Mouse (Mus musculus) C2C12 (cell line): ENCODE measurements around the gene Fyn. TPM values are rescaled to one million over a fixed set of nuclear protein-coding genes. Genes with fewer than 3 reads are reported as not detected.

Experiments used
- H3K27me3 ChIP-seq: one replicate; pipeline ENCODE4 v1.6.1; 2011; ENCODE audit not compliant: control insufficient read depth, insufficient read depth, insufficient read length
- H3K36me3 ChIP-seq: one replicate; pipeline ENCODE4 v1.6.1; 2011; ENCODE audit not compliant: control insufficient read depth, insufficient read depth
- H3K4me3 ChIP-seq: one replicate; pipeline ENCODE4 v1.5.1; 2011; ENCODE audit warnings: mild to moderate bottlenecking, control low read depth; ENCODE audit not compliant: poor library complexity, insufficient read depth, severe bottlenecking
- H3K79me2 ChIP-seq: one replicate; pipeline ENCODE4 v1.6.1; 2011; ENCODE audit not compliant: control insufficient read depth, insufficient read depth
- H3K79me3 ChIP-seq: one replicate; pipeline ENCODE4 v1.6.1; 2011; ENCODE audit warnings: low read depth, control low read depth
- H3ac ChIP-seq: one replicate; pipeline ENCODE3; 2011; ENCODE audit warnings: low read depth; ENCODE audit not compliant: control insufficient read depth, insufficient read length
- CEBPB ChIP-seq: IDR thresholded peaks from one replicate; pipeline ENCODE4 v1.6.1; 2011; ENCODE audit warnings: low read depth, mild to moderate bottlenecking, control low read depth, moderate library complexity
- CTCF ChIP-seq: IDR thresholded peaks from one replicate; pipeline ENCODE4 v1.5.1; 2011; ENCODE audit not compliant: control insufficient read depth, insufficient read depth, insufficient read length
- FOSL1 ChIP-seq: IDR thresholded peaks from one replicate; pipeline ENCODE4 v1.8.0; 2011; ENCODE audit warnings: mild to moderate bottlenecking, low read length; ENCODE audit not compliant: poor library complexity, insufficient read depth, severe bottlenecking
- MAX ChIP-seq: IDR thresholded peaks from one replicate; pipeline ENCODE4 v1.6.1; 2011; ENCODE audit warnings: mild to moderate bottlenecking, control low read depth
- MYOD1 ChIP-seq: IDR thresholded peaks from one replicate; pipeline ENCODE4 v1.6.1; 2011; ENCODE audit warnings: low read depth; ENCODE audit not compliant: control insufficient read depth, insufficient read length
- MYOG ChIP-seq: IDR thresholded peaks from one replicate; pipeline ENCODE4 v1.6.1; 2011; ENCODE audit not compliant: control insufficient read depth, insufficient read length; ENCODE audit errors: extremely low read depth
- USF1 ChIP-seq: IDR thresholded peaks from one replicate; pipeline ENCODE4 v1.6.1; 2011; ENCODE audit warnings: low read depth, mild to moderate bottlenecking, control low read depth, moderate library complexity
- polyA plus RNA-seq: library from polyadenylated mRNA; unstranded; fragments of >200 nt; fragmentation: generic; extraction: Trizol; gene quantifications from one replicate; pipeline ENCODE4 v1.2.1, GENCODE M21; 2012; ENCODE audit warnings: missing spikeins

The Fyn gene
- polyA plus RNA-seq, 1 experiment, result 16.1 TPM

- no peak for TF ChIP-seq MAX
- no peak for TF ChIP-seq USF1
- no peak for TF ChIP-seq CEBPB
- no peak for TF ChIP-seq CTCF
- TF ChIP-seq FOSL1, result no peak
- TF ChIP-seq MYOG, result no peak
- no peak for TF ChIP-seq MYOD1
- no peak overlapping the region for H3ac ChIP-seq
- H3K4me3 ChIP-seq, result no peak overlapping the region
- no peaks in the 10 kb centered on the region for H3K79me2 ChIP-seq
- no peaks in the 10 kb centered on the region for H3K27me3 ChIP-seq
- H3K36me3 ChIP-seq, result no peaks in the 10 kb centered on the region
- H3K79me3 ChIP-seq, result no peaks in the 10 kb centered on the region
These were observed 160.5 kb downstream of the Fyn start for GRCm38 (mm10) chr10:39529179-39529578.

GRCm38 (mm10) chr10:39532008-39532740 lies 163.5 kb downstream of the Fyn start:
- Histone ChIP-seq H3K79me2 (no peaks in the 10 kb centered on the region), H3K4me3 (no peak overlapping the region), H3ac (no peak overlapping the region), H3K36me3 (no peaks in the 10 kb centered on the region), H3K79me3 (no peaks in the 10 kb centered on the region), H3K27me3 (no peaks in the 10 kb centered on the region)
- no peak for TF ChIP-seq MAX
- TF ChIP-seq CEBPB, result no peak
- no peak for TF ChIP-seq USF1
- TF ChIP-seq CTCF, result no peak
- TF ChIP-seq MYOD1, result no peak
- TF ChIP-seq FOSL1, result no peak
- no peak for TF ChIP-seq MYOG

- H3K36me3 ChIP-seq, result no peaks in the 10 kb centered on the region
- H3ac ChIP-seq, result no peak overlapping the region
- no peaks in the 10 kb centered on the region for H3K79me2 ChIP-seq
- H3K4me3 ChIP-seq, result no peak overlapping the region
- no peak for TF ChIP-seq MYOD1
- H3K27me3 ChIP-seq, result no peaks in the 10 kb centered on the region
- H3K79me3 ChIP-seq, result no peaks in the 10 kb centered on the region
These were observed 164.2 kb downstream of the Fyn start for GRCm38 (mm10) chr10:39532823-39533222.

- no peaks in the 10 kb centered on the region for H3K79me2 ChIP-seq
- TF ChIP-seq USF1 (no peak), CEBPB (no peak), CTCF (no peak), MYOD1 (no peak), MAX (no peak), FOSL1 (no peak), MYOG (no peak)
- H3K27me3 ChIP-seq, result no peaks in the 10 kb centered on the region
- H3K79me3 ChIP-seq, result no peaks in the 10 kb centered on the region
- no peak overlapping the region for H3ac ChIP-seq
- H3K36me3 ChIP-seq, result no peaks in the 10 kb centered on the region
- no peak overlapping the region for H3K4me3 ChIP-seq
These were observed 165.8 kb downstream of the Fyn start for GRCm38 (mm10) chr10:39534324-39535026.

- Histone ChIP-seq H3K27me3 (no peaks in the 10 kb centered on the region), H3K79me2 (no peaks in the 10 kb centered on the region), H3K79me3 (no peaks in the 10 kb centered on the region), H3ac (no peak overlapping the region), H3K36me3 (no peaks in the 10 kb centered on the region), H3K4me3 (no peak overlapping the region)
- TF ChIP-seq MYOG (no peak), CTCF (no peak), USF1 (no peak)
These were observed 166.7 kb downstream of the Fyn start for GRCm38 (mm10) chr10:39535347-39535746.

GRCm38 (mm10) chr10:39536258-39536657 lies 167.6 kb downstream of the Fyn start:
- H3K36me3 ChIP-seq, result no peaks in the 10 kb centered on the region
- H3K4me3 ChIP-seq, result no peak overlapping the region

More at GRCm38 (mm10) chr10:39536258-39536657, 167.6 kb downstream of the Fyn start:
- Histone ChIP-seq H3K79me2 (no peaks in the 10 kb centered on the region), H3K27me3 (no peaks in the 10 kb centered on the region), H3K79me3 (no peaks in the 10 kb centered on the region), H3ac (no peak overlapping the region)
- no peak for TF ChIP-seq MAX
- TF ChIP-seq CTCF, result no peak
- no peak for TF ChIP-seq USF1
- TF ChIP-seq CEBPB, result no peak
- TF ChIP-seq MYOD1, result no peak
- TF ChIP-seq FOSL1, result no peak
- no peak for TF ChIP-seq MYOG
